Mouse (Mus musculus): ENCODE data around the gene Ccl22. TPM values are rescaled to one million over a fixed set of nuclear protein-coding genes. Genes with fewer than 3 reads are reported as not detected.
A peak's percentile ranks its signal among the peaks of the same experiment; 100 is the strongest.

The Ccl22 gene
- polyA plus RNA-seq, 1 experiment from 2014 or later = not detected

DNA sequence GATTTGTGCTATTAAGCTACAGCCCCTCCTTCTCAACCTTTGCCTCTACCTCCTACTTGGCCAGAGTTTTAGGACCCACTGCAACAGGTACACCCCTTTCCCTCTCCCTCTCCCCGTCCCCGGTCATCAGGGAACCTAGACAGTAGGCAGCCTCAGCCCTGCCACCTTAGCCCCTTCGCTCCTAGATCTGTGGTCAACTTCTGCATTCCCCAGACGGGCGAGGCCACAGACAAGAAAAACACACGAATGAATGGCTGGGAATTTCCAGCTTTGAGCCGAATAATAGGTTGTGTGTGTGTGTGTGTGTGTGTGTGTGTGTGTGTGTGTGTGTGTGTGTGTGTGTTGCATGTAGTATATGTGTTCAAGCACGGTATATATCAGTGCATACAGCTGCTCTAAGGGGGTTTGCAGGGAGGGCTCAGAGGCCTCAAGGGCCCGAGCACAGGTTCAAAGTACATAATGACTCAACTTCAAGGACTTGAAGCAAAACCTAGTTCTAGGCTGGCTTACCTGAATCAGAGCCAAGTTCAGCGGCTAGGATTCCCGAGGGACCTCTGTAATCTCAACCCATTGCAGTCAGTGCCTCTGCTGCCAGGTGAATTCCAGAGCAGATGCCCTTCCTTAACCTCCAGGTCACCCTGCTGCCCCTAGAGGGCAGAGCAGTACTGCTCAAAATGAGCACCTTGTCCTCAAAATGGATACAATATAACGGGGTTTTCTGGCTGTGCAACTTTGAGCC is 40.0 kb downstream of the Ccl22 start:
- TF ChIP-seq CTCF (IDR thresholded peaks at IDR 0.05; ENCODE audit: low read depth) = peak; percentile 53
- Histone ChIP-seq H3K4me1 (replicated peaks; ENCODE audit: insufficient read depth, low read length) (peaks cover 20% of the 10 kb centered on the region), H3K4me3 (replicated peaks; ENCODE audit: low read depth, low read length) (no peak overlapping the region), H3K36me3 (ENCODE audit: insufficient read depth, low read length) (no peaks in the 10 kb centered on the region), H3K9ac (ENCODE audit: low read depth, low read length) (no peak overlapping the region), H3K4me2 (ENCODE audit: low read length) (no peak overlapping the region), H3K9me3 (replicated peaks; ENCODE audit: low read length) (no peaks in the 10 kb centered on the region), H3K27ac (peak overlapping the region; percentile 19; the same call in 1 of the 2 replicates), H3K27me3 (ENCODE audit: insufficient read depth, low read length) (no peaks in the 10 kb centered on the region)
- ATAC-seq (replicated peaks; ENCODE audit: low FRiP score, low read depth) = no peak
- WGBS = 57% methylated on average over 12 of the region's 12 CpGs
- DNase-seq (ENCODE audit: low spot score) = peak; percentile 32

DNA sequence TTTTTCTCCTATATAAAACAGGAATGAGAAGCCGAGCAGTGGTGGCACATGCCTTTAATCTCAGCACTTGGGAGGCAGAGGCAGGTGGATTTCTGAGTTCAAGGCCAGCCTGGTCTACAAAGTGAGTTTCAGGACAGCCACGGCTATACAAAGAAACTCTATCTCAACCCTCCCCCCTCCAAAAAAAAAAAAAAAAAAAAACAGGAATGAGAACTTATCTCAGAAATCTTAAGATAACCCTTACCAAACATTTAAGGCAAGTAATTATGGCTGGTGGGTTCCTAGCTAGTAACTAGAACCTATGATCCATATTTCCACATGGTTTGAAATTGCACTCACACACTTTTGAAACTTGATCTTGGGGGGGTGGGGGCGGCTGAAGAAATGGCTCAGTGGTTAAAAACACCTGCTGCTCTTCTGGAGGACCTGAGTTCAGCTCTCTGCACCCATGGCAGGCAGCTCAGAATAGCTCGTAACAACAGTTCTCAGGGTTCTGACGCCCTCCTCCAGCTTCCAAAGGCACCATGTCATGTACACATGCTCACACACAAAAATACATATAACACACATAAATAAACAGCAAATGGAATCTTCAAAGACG is 40.7 kb downstream of the Ccl22 start:
- Histone ChIP-seq H3K4me1 (replicated peaks; ENCODE audit: insufficient read depth, low read length) (peaks cover 19% of the 10 kb centered on the region), H3K27ac (no peak overlapping the region), H3K4me2 (ENCODE audit: low read length) (no peak overlapping the region), H3K27me3 (ENCODE audit: insufficient read depth, low read length) (no peaks in the 10 kb centered on the region), H3K9ac (ENCODE audit: low read depth, low read length) (no peak overlapping the region), H3K36me3 (ENCODE audit: insufficient read depth, low read length) (no peaks in the 10 kb centered on the region), H3K9me3 (replicated peaks; ENCODE audit: low read length) (no peaks in the 10 kb centered on the region), H3K4me3 (replicated peaks; ENCODE audit: low read depth, low read length) (no peak overlapping the region)
- ATAC-seq (replicated peaks; ENCODE audit: low FRiP score, low read depth) (no peak), DNase-seq (ENCODE audit: low spot score) (no peak)
- TF ChIP-seq CTCF (IDR thresholded peaks at IDR 0.05; ENCODE audit: low read depth) = no peak
- 70% methylated on average over 6 of the region's 6 CpGs for WGBS

DNA sequence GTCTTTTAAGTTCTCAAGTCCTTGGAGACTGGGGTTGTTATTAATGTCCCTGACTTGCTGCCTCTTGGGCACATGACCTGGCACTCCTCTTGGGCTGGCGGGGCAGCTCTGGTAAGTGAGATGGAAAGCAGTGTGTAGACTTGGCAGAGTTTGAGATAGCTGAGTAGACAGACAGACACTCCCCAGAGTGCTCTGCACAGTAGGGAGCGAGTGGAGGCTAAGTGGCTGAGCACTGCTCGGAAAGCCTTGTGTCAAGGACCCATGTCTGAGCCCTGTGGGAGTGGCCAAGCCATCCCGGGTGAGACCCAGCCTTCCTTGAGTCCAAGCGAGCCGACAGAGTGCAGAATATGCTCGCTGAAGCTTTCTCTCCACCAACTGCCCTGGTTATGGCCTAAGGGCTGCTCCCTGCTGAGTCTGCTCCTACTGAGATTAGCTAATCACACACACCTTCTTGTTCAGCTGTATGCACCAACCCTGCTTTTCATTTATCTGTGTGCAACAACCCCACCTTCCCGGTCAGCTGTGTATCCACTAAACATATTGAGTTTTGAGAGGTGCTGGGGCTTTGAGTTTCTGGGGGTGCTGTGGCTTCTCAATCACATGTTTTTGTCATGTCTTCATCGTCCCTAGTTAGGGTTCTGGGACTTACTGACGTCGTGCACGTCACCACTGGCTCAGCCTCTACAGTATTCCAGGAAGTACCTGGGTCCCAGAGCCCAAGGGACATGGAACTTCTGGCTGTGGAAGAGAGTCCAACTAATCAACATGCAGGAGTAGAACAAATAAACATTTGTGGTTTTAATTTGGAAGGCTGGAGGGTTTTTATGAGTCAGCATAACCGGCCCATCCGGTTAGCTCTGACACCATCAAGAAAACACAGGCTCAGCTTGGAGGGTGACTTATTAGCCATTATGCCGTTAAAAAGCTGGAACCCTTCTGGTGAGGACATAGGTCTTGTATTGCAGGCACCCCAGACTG is 42.4 kb downstream of the Ccl22 start:
- no peak overlapping the region for H3K4me2 ChIP-seq (ENCODE audit: low read length)
- H3K4me1 ChIP-seq (replicated peaks; ENCODE audit: insufficient read depth, low read length) = 0 out of 2 replicates have a peak, but pooled peaks cover 8% of the 10 kb centered on the region
- no peaks in the 10 kb centered on the region for H3K9me3 ChIP-seq (replicated peaks; ENCODE audit: low read length)
- no peak for TF ChIP-seq CTCF (IDR thresholded peaks at IDR 0.05; ENCODE audit: low read depth)
- no peaks in the 10 kb centered on the region for H3K27me3 ChIP-seq (ENCODE audit: insufficient read depth, low read length)
- no peaks in the 10 kb centered on the region for H3K36me3 ChIP-seq (ENCODE audit: insufficient read depth, low read length)
- WGBS = 44% methylated on average over 15 of the region's 15 CpGs
- no peak overlapping the region for H3K4me3 ChIP-seq (replicated peaks; ENCODE audit: low read depth, low read length)
- peak; percentile 79 for DNase-seq (ENCODE audit: low spot score)
- peak overlapping the region; percentile 38 for H3K27ac ChIP-seq
- no peak overlapping the region for H3K9ac ChIP-seq (ENCODE audit: low read depth, low read length)
- ATAC-seq (replicated peaks; ENCODE audit: low FRiP score, low read depth) = peak; percentile 59

DNA sequence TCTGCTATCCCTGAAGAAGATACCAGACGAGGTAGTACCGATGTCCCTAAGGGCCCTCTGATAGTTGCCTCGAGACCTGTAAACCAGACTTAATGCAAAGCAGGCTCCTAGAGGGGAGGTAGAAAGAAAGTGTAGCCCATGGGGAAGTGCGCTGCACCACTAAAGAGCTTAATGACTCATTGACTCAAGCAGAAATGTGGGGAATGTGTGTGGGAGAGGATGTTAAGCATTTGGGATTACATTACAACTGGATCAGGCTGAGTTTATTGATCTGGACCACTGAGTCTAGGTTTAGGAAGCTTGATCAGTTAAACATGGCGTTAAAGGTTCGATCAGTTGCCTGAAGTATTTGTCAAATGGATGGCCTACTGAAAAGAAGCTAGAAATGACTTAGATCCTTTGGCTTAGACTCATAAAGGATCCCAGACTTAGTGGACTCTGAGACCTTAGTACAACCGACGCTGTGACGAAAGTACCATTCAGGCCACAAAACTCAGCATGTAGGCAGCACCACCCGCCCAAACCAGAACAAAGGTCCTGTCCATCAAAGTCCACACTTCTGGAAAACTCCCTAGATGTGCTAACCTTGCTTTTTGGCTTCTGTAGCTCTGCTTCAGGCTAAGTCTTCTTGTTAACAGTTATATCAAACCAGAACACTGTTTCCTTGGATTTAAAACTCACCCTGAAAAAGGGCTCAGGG is 44.0 kb downstream of the Ccl22 start:
- H3K36me3 ChIP-seq (ENCODE audit: insufficient read depth, low read length) = no peaks in the 10 kb centered on the region
- H3K9me3 ChIP-seq (replicated peaks; ENCODE audit: low read length) = no peaks in the 10 kb centered on the region
- no peak overlapping the region for H3K27ac ChIP-seq
- no peak overlapping the region for H3K4me2 ChIP-seq (ENCODE audit: low read length)
- DNase-seq (ENCODE audit: low spot score) (peak; percentile 23), ATAC-seq (replicated peaks; ENCODE audit: low FRiP score, low read depth) (no peak)
- no peak overlapping the region for H3K4me3 ChIP-seq (replicated peaks; ENCODE audit: low read depth, low read length)
- TF ChIP-seq CTCF (IDR thresholded peaks at IDR 0.05; ENCODE audit: low read depth) = no peak
- 0 out of 2 replicates have a peak, but pooled peaks cover 8% of the 10 kb centered on the region for H3K4me1 ChIP-seq (replicated peaks; ENCODE audit: insufficient read depth, low read length)
- H3K27me3 ChIP-seq (ENCODE audit: insufficient read depth, low read length) = no peaks in the 10 kb centered on the region
- no peak overlapping the region for H3K9ac ChIP-seq (ENCODE audit: low read depth, low read length)
- 66% methylated on average over 10 of the region's 10 CpGs for WGBS

DNA sequence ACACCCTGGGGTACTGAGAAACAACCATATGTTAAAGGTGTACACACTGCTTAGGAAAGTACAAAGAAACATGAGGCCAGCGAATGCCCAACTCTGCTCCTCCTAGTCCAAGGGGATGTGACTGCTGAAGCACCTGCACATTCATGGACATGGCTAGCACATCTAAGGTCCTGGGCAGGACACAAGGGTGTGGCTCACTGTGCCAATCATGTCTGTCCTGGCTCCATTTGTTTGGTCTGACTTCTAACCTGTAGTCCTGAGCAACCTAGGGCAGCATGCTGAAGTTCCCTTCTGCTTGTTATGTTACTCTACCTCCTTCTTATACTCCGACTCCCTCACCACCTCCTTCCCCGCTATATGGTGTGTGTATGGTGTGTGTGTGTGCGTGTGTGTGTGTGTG is 49.0 kb downstream of the Ccl22 start:
- DNase-seq (ENCODE audit: low spot score) (no peak), ATAC-seq (replicated peaks; ENCODE audit: low FRiP score, low read depth) (no peak)
- no peak overlapping the region for H3K27ac ChIP-seq
- 86% methylated on average over 4 of the region's 4 CpGs for WGBS
- H3K4me1 ChIP-seq (replicated peaks; ENCODE audit: insufficient read depth, low read length) = no peaks in the 10 kb centered on the region
- H3K4me3 ChIP-seq (replicated peaks; ENCODE audit: low read depth, low read length) = no peak overlapping the region
- TF ChIP-seq CTCF (IDR thresholded peaks at IDR 0.05; ENCODE audit: low read depth) = no peak
- H3K27me3 ChIP-seq (ENCODE audit: insufficient read depth, low read length) = no peaks in the 10 kb centered on the region
- H3K9me3 ChIP-seq (replicated peaks; ENCODE audit: low read length) = no peaks in the 10 kb centered on the region
- no peak overlapping the region for H3K4me2 ChIP-seq (ENCODE audit: low read length)
- H3K9ac ChIP-seq (ENCODE audit: low read depth, low read length) = no peak overlapping the region
- H3K36me3 ChIP-seq (ENCODE audit: insufficient read depth, low read length) = no peaks in the 10 kb centered on the region
